In genomic region chr2:146411904-146412303, GRCm38 (mm10) we compare ENCODE assay signal across 22 mouse cellular contexts.
"Had no signal": no experiment of that assay in that cellular context is flagged by ENCODE, and none has a peak within 500 bp of the region (broad histone marks: within the 10 kb centered on the region; RNA-seq: fewer than 3 reads in every experiment).

No protein-coding gene starts in this region.

- H3K36me3 ChIP-seq: heart, embryonic 15.5 days; limb, embryonic 15.5 days had no signal

- H3K4me2 ChIP-seq: heart, embryonic 11.5 days; heart, embryonic 13.5 days; heart, embryonic 15.5 days; hindbrain, embryonic 13.5 days; hindbrain, embryonic 15.5 days; limb, embryonic 13.5 days; limb, embryonic 15.5 days; liver, embryonic 12.5 days had no signal

- H3K4me1 ChIP-seq: heart, embryonic 15.5 days; limb, embryonic 13.5 days; limb, embryonic 15.5 days had no signal

- H3K9ac ChIP-seq: forebrain, postnatal 0 days; heart, embryonic 13.5 days; heart, embryonic 15.5 days; hindbrain, embryonic 13.5 days; hindbrain, embryonic 15.5 days; limb, embryonic 13.5 days; limb, embryonic 15.5 days; liver, embryonic 12.5 days had no signal

- ATAC-seq: forebrain, postnatal 0 days; hindbrain, postnatal 0 days; liver, embryonic 12.5 days had no signal

- H3K27me3 ChIP-seq: heart, embryonic 13.5 days; heart, embryonic 15.5 days; hindbrain, embryonic 13.5 days; hindbrain, embryonic 15.5 days; limb, embryonic 13.5 days; limb, embryonic 15.5 days; liver, embryonic 12.5 days had no signal

- H3K4me3 ChIP-seq: heart, adult 2 months; heart, embryonic 13.5 days; heart, embryonic 15.5 days; hindbrain, embryonic 13.5 days; hindbrain, embryonic 15.5 days; limb, embryonic 13.5 days; limb, embryonic 15.5 days; liver, embryonic 12.5 days had no signal

- H3K27ac ChIP-seq: heart, adult 2 months; heart, embryonic 13.5 days; heart, embryonic 15.5 days; hindbrain, embryonic 13.5 days; hindbrain, embryonic 15.5 days; hindbrain, postnatal 0 days; limb, embryonic 13.5 days; limb, embryonic 15.5 days; liver, embryonic 12.5 days had no signal

- H3K9me3 ChIP-seq: heart, embryonic 13.5 days; heart, embryonic 15.5 days; hindbrain, embryonic 13.5 days; hindbrain, embryonic 15.5 days; limb, embryonic 13.5 days; limb, embryonic 15.5 days; liver, embryonic 12.5 days had no signal

- DNase-seq: forebrain, postnatal 0 days; gastrocnemius, postnatal 14 days; gastrocnemius, postnatal 36 days; heart, adult 11 months; heart, adult 2 months; heart, postnatal 14 days; heart, postnatal 36 days; kidney, adult 8-10 months; kidney, postnatal 10 days; kidney, postnatal 25 days; layer of hippocampus, adult 9-11 months; layer of hippocampus, postnatal 36 days; left cerebral cortex, postnatal 4 days had no signal
